Mouse (Mus musculus) kidney, postnatal 4 days (tissue): ENCODE measurements around the gene Tmcc3.
"Not testable (repeated sequence)": the region's sequence is repeated elsewhere in the genome, so short reads cannot be mapped to it uniquely, and the experiment has no call there.

Experiments used
- DNase-seq, 2 experiments: peaks; one replicate each; pipeline ENCODE4 v3.0.0; 2021; ENCODE audit warnings: mixed read lengths in 2 of 2

Gene Tmcc3

GRCm38 (mm10) chr10:94520306-94521106 is 208.8 kb downstream of the Tmcc3 start:
- no peak for DNase-seq

GRCm38 (mm10) chr10:94521107-94521401 is 209.3 kb downstream of the Tmcc3 start:
- DNase-seq, result no peak

- no peak for DNase-seq
Measured at GRCm38 (mm10) chr10:94521776-94522175, 210.0 kb downstream of the Tmcc3 start.

GRCm38 (mm10) chr10:94523297-94523696 is 211.5 kb downstream of the Tmcc3 start:
- no peak for DNase-seq

- peak; percentile 79 to 87 for DNase-seq
Measured at GRCm38 (mm10) chr10:94523711-94524156, 212.0 kb downstream of the Tmcc3 start.

GRCm38 (mm10) chr10:94524966-94525365 is 213.2 kb downstream of the Tmcc3 start:
- no peak for DNase-seq

- no peak for DNase-seq
Measured at GRCm38 (mm10) chr10:94525784-94526183, 214.0 kb downstream of the Tmcc3 start.

GRCm38 (mm10) chr10:94526834-94527233 is 215.1 kb downstream of the Tmcc3 start:
- no peak for DNase-seq

GRCm38 (mm10) chr10:94527248-94527647 is 215.5 kb downstream of the Tmcc3 start:
- DNase-seq, result no peak

- DNase-seq, result no peak
Measured at GRCm38 (mm10) chr10:94530079-94530478, 218.3 kb downstream of the Tmcc3 start.

- DNase-seq, result no peak
Measured at GRCm38 (mm10) chr10:94531482-94531881, 219.7 kb downstream of the Tmcc3 start.

GRCm38 (mm10) chr10:94533081-94533724 is 221.5 kb downstream of the Tmcc3 start:
- DNase-seq, result no peak

- not testable (repeated sequence) for DNase-seq
Measured at GRCm38 (mm10) chr10:94538623-94539022, 226.9 kb downstream of the Tmcc3 start.

GRCm38 (mm10) chr10:94540241-94540640 is 228.5 kb downstream of the Tmcc3 start:
- no peak for DNase-seq

- DNase-seq, result no peak
Measured at GRCm38 (mm10) chr10:94543956-94544355, 232.2 kb downstream of the Tmcc3 start.

- DNase-seq, result peak in 1 of 2 experiments; percentile 33
Measured at GRCm38 (mm10) chr10:94544803-94545202, 233.1 kb downstream of the Tmcc3 start.

GRCm38 (mm10) chr10:94545259-94546019 is 233.7 kb downstream of the Tmcc3 start:
- DNase-seq, result peak; percentile 68 to 76

GRCm38 (mm10) chr10:94546617-94547016 is 234.9 kb downstream of the Tmcc3 start:
- peak in 1 of 2 experiments; percentile 49 for DNase-seq

GRCm38 (mm10) chr10:94549511-94550232 is 237.9 kb downstream of the Tmcc3 start:
- peak; percentile 43 to 50 for DNase-seq

- no peak for DNase-seq
Measured at GRCm38 (mm10) chr10:94550649-94551048, 238.9 kb downstream of the Tmcc3 start.

- DNase-seq, result no peak
Measured at GRCm38 (mm10) chr10:94551065-94551464, 239.3 kb downstream of the Tmcc3 start.

- no peak for DNase-seq
Measured at GRCm38 (mm10) chr10:94551511-94551910, 239.8 kb downstream of the Tmcc3 start.
